Mouse (Mus musculus): Measurements from ENCODE around the gene Pla2g2c. TPM values are rescaled to one million over a fixed set of nuclear protein-coding genes. Genes with fewer than 3 reads are reported as not detected.

Pla2g2c gene
- polyA plus RNA-seq, 1 experiment from 2014 or later, result not detected

- no peak overlapping the region for H3K4me2 ChIP-seq (ENCODE audit: low read depth, low read length)
- H3K9me3 ChIP-seq (replicated peaks; ENCODE audit: control insufficient read depth, low read length), result no peaks in the 10 kb centered on the region
- peaks cover 8% of the 10 kb centered on the region for H3K27me3 ChIP-seq (ENCODE audit: control insufficient read depth, insufficient read depth, low read length)
- H3K9ac ChIP-seq (ENCODE audit: low read length), result no peak overlapping the region
- H3K27ac ChIP-seq (ENCODE audit: low read length), result no peak overlapping the region
- H3K4me1 ChIP-seq (ENCODE audit: control insufficient read depth, insufficient read depth, low read length), result no peaks in the 10 kb centered on the region
- no peak for ATAC-seq (replicated peaks; ENCODE audit: extremely low read depth, insufficient read depth, low FRiP score)
- WGBS, result 63% methylated on average over 5 of the region's 5 CpGs
- no peak overlapping the region for H3K4me3 ChIP-seq (ENCODE audit: low read length)
- no peaks in the 10 kb centered on the region for H3K36me3 ChIP-seq (ENCODE audit: control insufficient read depth, insufficient read depth)
These were observed 47.8 kb downstream of the Pla2g2c start for GRCm38 (mm10) chr4:138772386-138772785.

- Histone ChIP-seq H3K4me2 (ENCODE audit: low read depth, low read length) (no peak within 1 kb of the TSS), H3K36me3 (ENCODE audit: control insufficient read depth, insufficient read depth) (no peaks in the 10 kb centered on the region), H3K9ac (ENCODE audit: low read length) (no peak within 1 kb of the TSS), H3K27me3 (ENCODE audit: control insufficient read depth, insufficient read depth, low read length) (peaks cover 11% of the 10 kb centered on the region), H3K27ac (ENCODE audit: low read length) (no peak within 1 kb of the TSS), H3K9me3 (replicated peaks; ENCODE audit: control insufficient read depth, low read length) (no peaks in the 10 kb centered on the region), H3K4me1 (ENCODE audit: control insufficient read depth, insufficient read depth, low read length) (no peaks in the 10 kb centered on the region), H3K4me3 (ENCODE audit: low read length) (no peak within 1 kb of the TSS)
- 74% methylated on average over 6 of the region's 6 CpGs for WGBS
- no peak for ATAC-seq (replicated peaks; ENCODE audit: extremely low read depth, insufficient read depth, low FRiP score)
These were observed 50.8 kb downstream of the Pla2g2c start, which contains the start of gene Pla2g2d for GRCm38 (mm10) chr4:138775435-138775834. TSS of gene Pla2g2d (plus strand) at chr4:138775735.

DNA sequence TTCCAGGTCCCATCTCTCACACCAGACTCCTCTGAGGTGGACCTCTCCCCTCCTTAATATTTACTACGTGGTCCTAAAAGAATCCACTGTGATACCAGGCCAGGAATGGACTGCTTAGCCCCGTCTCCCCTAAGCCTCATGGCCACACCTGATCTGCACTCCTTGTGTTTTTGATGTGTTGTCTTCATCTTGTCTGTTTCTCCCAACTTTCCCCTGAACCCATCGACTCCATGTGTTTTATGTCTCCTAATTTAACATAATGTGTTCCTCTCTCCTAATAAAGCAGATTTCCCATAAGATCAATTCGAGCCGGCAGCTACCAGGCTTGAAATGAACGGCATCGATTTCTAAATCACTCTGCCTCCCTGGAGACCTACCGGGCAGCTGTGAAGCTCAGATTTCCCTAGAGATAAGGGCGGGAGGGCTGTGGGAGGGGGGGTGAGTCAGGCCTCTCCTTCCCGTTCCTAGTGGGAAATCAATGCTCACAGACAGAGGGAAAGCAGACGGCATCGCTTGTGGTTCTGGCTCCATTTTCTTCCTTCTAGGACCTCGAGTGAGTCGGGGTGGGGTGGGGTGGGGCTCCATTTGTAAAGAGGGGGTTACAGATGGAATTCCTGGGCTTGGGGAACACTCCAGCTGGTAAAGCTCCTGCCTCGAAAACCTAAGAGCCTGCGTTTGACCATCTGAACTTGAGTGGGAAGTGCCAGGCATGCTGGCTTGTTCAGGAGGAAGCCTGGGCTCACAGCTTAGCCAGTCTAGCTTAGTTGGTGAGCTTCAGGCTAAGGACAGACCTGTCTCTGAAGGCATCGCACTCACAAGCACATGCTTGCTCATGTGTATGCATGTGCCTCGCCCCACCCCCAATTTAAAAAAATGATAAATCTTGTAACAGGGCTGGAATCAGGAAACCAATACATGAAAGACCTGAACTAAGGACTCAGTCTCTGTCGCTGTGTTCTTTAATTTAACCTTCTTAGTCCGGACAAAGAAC is 53.1 kb downstream of the Pla2g2c start:
- no peaks in the 10 kb centered on the region for H3K9me3 ChIP-seq (replicated peaks; ENCODE audit: control insufficient read depth, low read length)
- H3K27ac ChIP-seq (ENCODE audit: low read length), result no peak overlapping the region
- H3K4me3 ChIP-seq (ENCODE audit: low read length), result no peak overlapping the region
- H3K4me2 ChIP-seq (ENCODE audit: low read depth, low read length), result no peak overlapping the region
- no peak for ATAC-seq (replicated peaks; ENCODE audit: extremely low read depth, insufficient read depth, low FRiP score)
- no peak overlapping the region for H3K9ac ChIP-seq (ENCODE audit: low read length)
- peaks cover 11% of the 10 kb centered on the region for H3K27me3 ChIP-seq (ENCODE audit: control insufficient read depth, insufficient read depth, low read length)
- no peaks in the 10 kb centered on the region for H3K36me3 ChIP-seq (ENCODE audit: control insufficient read depth, insufficient read depth)
- 44% methylated on average over 20 of the region's 20 CpGs for WGBS
- no peaks in the 10 kb centered on the region for H3K4me1 ChIP-seq (ENCODE audit: control insufficient read depth, insufficient read depth, low read length)

DNA sequence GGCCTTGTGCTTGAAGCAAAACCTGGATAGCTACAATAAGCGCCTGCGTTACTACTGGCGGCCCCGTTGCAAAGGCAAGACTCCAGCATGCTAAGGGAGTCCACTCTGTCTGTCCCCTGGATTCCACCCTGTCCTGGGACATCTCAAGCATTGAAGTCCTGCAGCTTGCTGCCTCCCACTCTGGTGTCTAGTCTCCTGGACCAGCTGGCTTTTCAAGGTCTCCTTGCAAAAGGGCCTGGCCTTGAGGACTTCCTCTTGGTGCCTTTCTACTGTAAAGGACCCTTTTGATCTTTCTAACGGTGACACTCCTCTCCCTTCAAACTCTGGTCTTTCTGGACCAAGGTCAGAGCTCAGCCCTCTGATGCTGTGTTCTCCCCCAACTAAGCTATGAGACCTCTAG is 55.7 kb downstream of the Pla2g2c start:
- H3K9ac ChIP-seq (ENCODE audit: low read length), result no peak overlapping the region
- H3K27me3 ChIP-seq (ENCODE audit: control insufficient read depth, insufficient read depth, low read length), result peaks cover 16% of the 10 kb centered on the region
- H3K4me2 ChIP-seq (ENCODE audit: low read depth, low read length), result no peak overlapping the region

DNA sequence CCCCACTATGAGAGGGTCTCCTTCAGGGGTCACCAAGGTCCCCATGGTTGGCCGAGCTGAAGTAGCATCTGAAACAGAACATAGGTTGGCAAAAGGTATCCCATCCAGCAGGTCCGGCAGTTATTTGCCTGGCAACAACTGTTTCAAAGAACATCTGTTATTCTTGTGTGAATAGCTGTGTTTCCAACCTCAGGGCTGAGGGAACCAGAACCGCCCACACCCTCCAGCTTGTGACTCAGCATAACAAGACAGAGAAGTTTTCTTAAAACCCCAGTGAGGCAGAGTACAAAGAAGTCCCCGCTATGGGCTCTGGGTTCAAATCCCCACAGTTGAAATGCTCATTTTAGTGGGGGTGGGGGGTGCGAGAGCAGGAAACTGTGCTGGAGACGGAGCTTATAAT is 57.5 kb downstream of the Pla2g2c start:
- Histone ChIP-seq H3K27ac (ENCODE audit: low read length) (no peak overlapping the region), H3K9ac (ENCODE audit: low read length) (no peak overlapping the region), H3K4me3 (ENCODE audit: low read length) (no peak overlapping the region), H3K9me3 (replicated peaks; ENCODE audit: control insufficient read depth, low read length) (no peaks in the 10 kb centered on the region), H3K4me1 (ENCODE audit: control insufficient read depth, insufficient read depth, low read length) (no peaks in the 10 kb centered on the region), H3K27me3 (ENCODE audit: control insufficient read depth, insufficient read depth, low read length) (peaks cover 12% of the 10 kb centered on the region), H3K36me3 (ENCODE audit: control insufficient read depth, insufficient read depth) (no peaks in the 10 kb centered on the region), H3K4me2 (ENCODE audit: low read depth, low read length) (no peak overlapping the region)
- ATAC-seq (replicated peaks; ENCODE audit: extremely low read depth, insufficient read depth, low FRiP score), result no peak
- WGBS, result 82% methylated on average over 6 of the region's 6 CpGs

More for the DNA sequence above, 55.7 kb downstream of the Pla2g2c start:
- no peak overlapping the region for H3K4me3 ChIP-seq (ENCODE audit: low read length)
- WGBS, result 73% methylated on average over 5 of the region's 5 CpGs
- no peak for ATAC-seq (replicated peaks; ENCODE audit: extremely low read depth, insufficient read depth, low FRiP score)
- no peak overlapping the region for H3K27ac ChIP-seq (ENCODE audit: low read length)
- no peaks in the 10 kb centered on the region for H3K36me3 ChIP-seq (ENCODE audit: control insufficient read depth, insufficient read depth)
- H3K4me1 ChIP-seq (ENCODE audit: control insufficient read depth, insufficient read depth, low read length), result no peaks in the 10 kb centered on the region
- no peaks in the 10 kb centered on the region for H3K9me3 ChIP-seq (replicated peaks; ENCODE audit: control insufficient read depth, low read length)

GRCm38 (mm10) chr4:138785721-138786120 is 61.1 kb downstream of the Pla2g2c start:
- ATAC-seq (replicated peaks; ENCODE audit: extremely low read depth, insufficient read depth, low FRiP score), result no peak
- WGBS, result 57% methylated on average over 4 of the region's 4 CpGs

DNA sequence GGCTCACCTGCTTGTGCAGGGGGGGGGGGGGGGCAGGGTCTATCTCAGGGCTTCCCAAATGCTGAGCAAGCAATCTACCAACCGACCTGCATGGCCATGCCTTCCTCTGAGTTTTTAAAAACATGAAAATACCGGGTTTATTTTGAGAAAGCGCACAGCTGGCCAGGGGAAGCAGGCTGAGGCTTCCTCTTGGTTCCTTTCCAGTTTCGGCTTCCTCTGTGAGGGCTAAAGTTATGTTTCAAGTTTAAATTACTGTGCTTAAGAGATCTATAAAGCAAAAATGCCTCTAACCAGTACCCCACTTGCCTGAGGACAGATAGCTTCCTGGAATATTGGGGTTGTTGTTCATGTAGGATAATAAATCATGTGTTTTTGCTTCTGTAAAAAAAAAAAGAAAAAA is 61.5 kb downstream of the Pla2g2c start:
- Histone ChIP-seq H3K4me1 (ENCODE audit: control insufficient read depth, insufficient read depth, low read length) (no peaks in the 10 kb centered on the region), H3K9ac (ENCODE audit: low read length) (no peak overlapping the region), H3K27ac (ENCODE audit: low read length) (no peak overlapping the region), H3K36me3 (ENCODE audit: control insufficient read depth, insufficient read depth) (no peaks in the 10 kb centered on the region), H3K27me3 (ENCODE audit: control insufficient read depth, insufficient read depth, low read length) (peaks cover 10% of the 10 kb centered on the region; the same call in 1 of the 2 replicates), H3K4me2 (ENCODE audit: low read depth, low read length) (no peak overlapping the region), H3K4me3 (ENCODE audit: low read length) (no peak overlapping the region), H3K9me3 (replicated peaks; ENCODE audit: control insufficient read depth, low read length) (no peaks in the 10 kb centered on the region)
- ATAC-seq (replicated peaks; ENCODE audit: extremely low read depth, insufficient read depth, low FRiP score), result no peak
- 40% methylated on average over 4 of the region's 4 CpGs for WGBS

More at GRCm38 (mm10) chr4:138785721-138786120, 61.1 kb downstream of the Pla2g2c start:
- Histone ChIP-seq H3K4me2 (ENCODE audit: low read depth, low read length) (no peak overlapping the region), H3K4me3 (ENCODE audit: low read length) (no peak overlapping the region), H3K9me3 (replicated peaks; ENCODE audit: control insufficient read depth, low read length) (no peaks in the 10 kb centered on the region), H3K27me3 (ENCODE audit: control insufficient read depth, insufficient read depth, low read length) (peaks cover 8% of the 10 kb centered on the region; the same call in 1 of the 2 replicates), H3K36me3 (ENCODE audit: control insufficient read depth, insufficient read depth) (no peaks in the 10 kb centered on the region), H3K4me1 (ENCODE audit: control insufficient read depth, insufficient read depth, low read length) (no peaks in the 10 kb centered on the region), H3K27ac (ENCODE audit: low read length) (no peak overlapping the region), H3K9ac (ENCODE audit: low read length) (no peak overlapping the region)

DNA sequence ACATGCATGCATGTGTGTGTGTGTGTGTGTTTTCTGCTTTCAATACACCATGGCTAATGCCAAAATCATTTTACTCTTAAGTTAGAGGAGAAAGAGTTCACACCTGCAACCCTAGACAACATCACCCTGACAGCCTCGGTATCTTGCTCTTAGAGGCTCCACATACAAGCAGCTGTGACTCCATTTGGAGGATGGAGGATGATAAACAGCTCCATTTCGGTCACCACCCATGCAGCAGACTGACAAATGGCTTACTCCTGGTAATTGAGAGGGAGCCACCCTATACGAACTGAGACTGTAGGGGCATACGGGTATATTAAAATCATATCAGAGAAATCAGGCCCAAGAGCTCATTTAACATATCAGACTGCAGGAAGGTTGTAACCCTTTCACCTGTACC is 63.8 kb downstream of the Pla2g2c start:
- ATAC-seq (replicated peaks; ENCODE audit: extremely low read depth, insufficient read depth, low FRiP score), result no peak
- WGBS, result 66% methylated on average over 4 of the region's 4 CpGs
- H3K4me2 ChIP-seq (ENCODE audit: low read depth, low read length), result no peak overlapping the region

GRCm38 (mm10) chr4:138791452-138791851 is 66.9 kb downstream of the Pla2g2c start:
- H3K36me3 ChIP-seq (ENCODE audit: control insufficient read depth, insufficient read depth), result no peaks in the 10 kb centered on the region
- H3K4me3 ChIP-seq (ENCODE audit: low read length), result no peak overlapping the region
- 47% methylated on average over 6 of the region's 6 CpGs for WGBS
- H3K4me2 ChIP-seq (ENCODE audit: low read depth, low read length), result no peak overlapping the region
- H3K4me1 ChIP-seq (ENCODE audit: control insufficient read depth, insufficient read depth, low read length), result no peaks in the 10 kb centered on the region
- no peak overlapping the region for H3K9ac ChIP-seq (ENCODE audit: low read length)
- H3K27ac ChIP-seq (ENCODE audit: low read length), result no peak overlapping the region
- no peaks in the 10 kb centered on the region for H3K9me3 ChIP-seq (replicated peaks; ENCODE audit: control insufficient read depth, low read length)
- H3K27me3 ChIP-seq (ENCODE audit: control insufficient read depth, insufficient read depth, low read length), result peaks cover 5% of the 10 kb centered on the region; the same call in 1 of the 2 replicates
- no peak for ATAC-seq (replicated peaks; ENCODE audit: extremely low read depth, insufficient read depth, low FRiP score)

More for the DNA sequence above, 63.8 kb downstream of the Pla2g2c start:
- no peak overlapping the region for H3K27ac ChIP-seq (ENCODE audit: low read length)
- H3K27me3 ChIP-seq (ENCODE audit: control insufficient read depth, insufficient read depth, low read length), result peaks cover 11% of the 10 kb centered on the region; the same call in 1 of the 2 replicates
- no peaks in the 10 kb centered on the region for H3K9me3 ChIP-seq (replicated peaks; ENCODE audit: control insufficient read depth, low read length)
- no peaks in the 10 kb centered on the region for H3K36me3 ChIP-seq (ENCODE audit: control insufficient read depth, insufficient read depth)
- H3K9ac ChIP-seq (ENCODE audit: low read length), result no peak overlapping the region
- no peak overlapping the region for H3K4me3 ChIP-seq (ENCODE audit: low read length)
- H3K4me1 ChIP-seq (ENCODE audit: control insufficient read depth, insufficient read depth, low read length), result no peaks in the 10 kb centered on the region

Measured in heart, embryonic 16.5 days (tissue).